Mouse (Mus musculus) liver, postnatal 0 days (tissue): ENCODE measurements around the gene Nup107.

Source experiments
- CTCF ChIP-seq: sonication (generic); IDR thresholded peaks from 2 replicates; pipeline ENCODE4 v1.5.1; 2016; ENCODE audit warnings: antibody characterized with exemption, low read depth
- EP300 ChIP-seq: IDR thresholded peaks from 2 replicates; pipeline ENCODE4 v1.6.1; 2016; ENCODE audit warnings: antibody characterized with exemption, low read depth, mild to moderate bottlenecking

DNA sequence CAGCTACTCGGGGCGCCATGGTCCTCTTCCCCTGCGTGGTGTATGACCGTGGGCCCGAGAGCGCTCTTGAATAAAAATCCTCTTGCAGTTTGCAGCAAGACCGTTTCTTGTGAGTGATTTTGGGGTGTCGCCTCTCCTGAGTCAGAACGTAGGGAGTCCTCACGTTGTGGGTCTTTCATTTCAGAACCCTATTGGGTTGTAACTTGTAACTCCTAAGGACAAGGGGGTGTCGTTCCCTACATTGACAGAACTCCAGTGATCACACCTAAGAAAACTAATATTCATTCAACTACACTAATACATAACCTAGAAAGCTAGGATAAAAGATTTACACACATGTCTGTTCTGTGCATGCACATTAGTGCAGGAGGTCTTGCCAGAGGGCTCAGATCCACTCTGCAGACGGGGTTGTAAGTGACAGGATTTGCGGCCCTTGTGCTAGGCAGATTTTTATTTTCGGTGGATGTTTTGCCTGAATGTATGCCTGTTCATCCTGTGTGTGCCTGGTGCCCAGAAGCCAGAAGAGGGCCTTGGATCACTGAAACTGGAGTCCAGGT lies 42.6 kb downstream of the Nup107 start:
- TF ChIP-seq CTCF (no peak), EP300 (no peak)
